Mouse (Mus musculus): ENCODE results near the gene Trim34a.
"Not testable (repeated sequence)": the region's sequence is repeated elsewhere in the genome, so short reads cannot be mapped to it uniquely, and the experiment has no call there.

The Trim34a gene

GRCm38 (mm10) chr7:104244287-104245181, at the start of gene Trim34a:
Gene Trim34a (plus strand): TSS chr7:104244457.
- peak; percentile 77 for DNase-seq

GRCm38 (mm10) chr7:104195885-104196284, 48.4 kb upstream of the Trim34a start, which contains the start of gene Olfr649:
Gene Olfr649 (minus strand): TSS chr7:104195985.
- DNase-seq, result no peak

- DNase-seq, result peak; percentile 46
Measured at GRCm38 (mm10) chr7:104199822-104200221, 44.4 kb upstream of the Trim34a start.

GRCm38 (mm10) chr7:104206197-104206596, 38.1 kb upstream of the Trim34a start:
- no peak for DNase-seq

GRCm38 (mm10) chr7:104216011-104216535, 28.2 kb upstream of the Trim34a start:
- DNase-seq, result no peak

GRCm38 (mm10) chr7:104217881-104218280, 26.4 kb upstream of the Trim34a start:
- no peak for DNase-seq

GRCm38 (mm10) chr7:104218701-104219569, 25.3 kb upstream of the Trim34a start, which contains the start of gene Trim6:
Gene Trim6 (plus strand): TSS chr7:104218793.
- DNase-seq, result peak; percentile 85

- peak; percentile 10 for DNase-seq
Measured at GRCm38 (mm10) chr7:104231203-104231602, 13.1 kb upstream of the Trim34a start.

- no peak for DNase-seq
Measured at GRCm38 (mm10) chr7:104240857-104241256, 3.4 kb upstream of the Trim34a start.

GRCm38 (mm10) chr7:104243616-104244015, 641 bp upstream of the Trim34a start:
- no peak for DNase-seq

- not testable (repeated sequence) for DNase-seq
Measured at GRCm38 (mm10) chr7:104260380-104260779, 16.1 kb downstream of the Trim34a start.

GRCm38 (mm10) chr7:104265335-104265734, 21.1 kb downstream of the Trim34a start:
- not testable (repeated sequence) for DNase-seq

- not testable (repeated sequence) for DNase-seq
Measured at GRCm38 (mm10) chr7:104279361-104279760, 35.1 kb downstream of the Trim34a start.

GRCm38 (mm10) chr7:104287576-104288443, 43.6 kb downstream of the Trim34a start, which contains the start of gene Trim5:
Gene Trim5 (minus strand): TSS chr7:104288094.
- not testable (repeated sequence) for DNase-seq

- no peak for DNase-seq
Measured at GRCm38 (mm10) chr7:104290641-104291040, 46.4 kb downstream of the Trim34a start.

GRCm38 (mm10) chr7:104291638-104292400, 47.6 kb downstream of the Trim34a start:
- DNase-seq, result no peak

Data from kidney, adult 11 months (tissue).